Mouse (Mus musculus) testis, adult 10 weeks (tissue): Measurements from ENCODE around the gene 4930522H14Rik. TPM values are rescaled to one million over a fixed set of nuclear protein-coding genes. Genes with fewer than 3 reads are reported as not detected.

Experiments
- polyA plus RNA-seq: library from polyadenylated mRNA; stranded (reverse); fragments of 350-450 nt; fragmentation: Illumina TruSeq; extraction: RNeasy Lipid Tissue Mini Kit (QIAGEN cat#74804); gene quantifications from one replicate; pipeline ENCODE4 v1.2.3, GENCODE M21; 2014; ENCODE audit warnings: low read depth, low replicate concordance

Gene 4930522H14Rik
- polyA plus RNA-seq, result 267 TPM

DNA sequence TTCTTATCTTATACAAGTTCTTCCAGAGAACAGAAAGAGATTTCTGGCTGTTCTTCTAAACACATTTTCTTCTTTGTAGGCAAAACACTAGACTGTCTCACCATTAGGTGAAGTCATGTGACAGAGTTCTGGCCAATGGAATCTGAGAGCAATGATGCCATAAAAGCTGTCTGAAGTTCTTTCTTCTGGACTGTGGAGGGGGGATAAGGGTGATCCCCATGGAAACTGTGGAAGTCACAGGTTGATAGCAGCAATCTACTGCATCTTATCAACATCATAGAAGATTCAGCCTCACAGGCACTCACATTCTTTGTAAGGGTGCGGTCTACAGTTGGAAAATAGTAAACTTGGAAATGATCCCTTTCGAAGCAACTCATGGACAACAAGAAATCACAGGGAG lies at the start of gene 4930522H14Rik:
4930522H14Rik (minus strand) TSS at position 187 of the 400 bp plus-strand sequence.

GRCm38 (mm10) chr4:109484621-109485020 lies 46.5 kb downstream of the 4930522H14Rik start, which contains the start of gene Rnf11:
Gene Rnf11 (minus strand): TSS chr4:109484728.

Other genes with a start within 250 kb of the 4930522H14Rik start
- gene Ttc39a, start 124.7 kb downstream of the 4930522H14Rik start, polyA plus RNA-seq, result 85.1 TPM
- 90.3 TPM for gene Rnf11, start 46.6 kb downstream of the 4930522H14Rik start, polyA plus RNA-seq
- 60.5 TPM for gene Cdkn2c, start 135.9 kb upstream of the 4930522H14Rik start, polyA plus RNA-seq
- 136 TPM for gene Faf1, start 145.3 kb upstream of the 4930522H14Rik start, polyA plus RNA-seq